ENCODE assay signal across 29 mouse cellular contexts in genomic region chr1:34811035-34811434, GRCm38 (mm10). TPM values are rescaled to one million over a fixed set of nuclear protein-coding genes. Genes with fewer than 3 reads are reported as not detected.
DNase-seq lines count a peak whose midpoint lies in the region; ATAC-seq and TF ChIP-seq lines count a peak whose summit lies in the region.
"Had no signal": no experiment of that assay in that cellular context is flagged by ENCODE, and none has a peak within 500 bp of the region (broad histone marks: within the 10 kb centered on the region; RNA-seq: fewer than 3 reads in every experiment).

No protein-coding gene starts in this region.

- no peak overlapping the region for H3K9ac ChIP-seq in hindbrain, embryonic 16.5 days (ENCODE audit: low read depth, low read length)
- H3K9ac ChIP-seq in hindbrain, embryonic 14.5 days: no peak overlapping the region
- no peak overlapping the region for H3K9ac ChIP-seq in midbrain, postnatal 0 days (replicated peaks; ENCODE audit: low read length, poor library complexity, severe bottlenecking)
- no peak overlapping the region for H3K9ac ChIP-seq in midbrain, embryonic 16.5 days (ENCODE audit: low read depth, low read length)
- H3K9ac ChIP-seq: embryonic facial prominence, embryonic 13.5 days; forebrain, embryonic 15.5 days; heart, embryonic 12.5 days; hindbrain, embryonic 12.5 days; limb, embryonic 15.5 days; liver, embryonic 13.5 days; midbrain, embryonic 12.5 days had no signal

- H3K4me3 ChIP-seq in hindbrain, embryonic 16.5 days (ENCODE audit: low read length): no peak overlapping the region
- no peak overlapping the region for H3K4me3 ChIP-seq in hindbrain, embryonic 14.5 days (replicated peaks; ENCODE audit: low read length)
- no peak overlapping the region for H3K4me3 ChIP-seq in midbrain, postnatal 0 days (ENCODE audit: low read depth, low read length)
- H3K4me3 ChIP-seq in midbrain, embryonic 16.5 days (ENCODE audit: low read depth, low read length): no peak overlapping the region
- H3K4me3 ChIP-seq: embryonic facial prominence, embryonic 13.5 days; forebrain, embryonic 10.5 days; forebrain, embryonic 15.5 days; gastrocnemius, adult 2 months; heart, adult 2 months; heart, embryonic 12.5 days; hindbrain, embryonic 12.5 days; limb, embryonic 10.5 days; limb, embryonic 15.5 days; liver, embryonic 13.5 days; megakaryocyte, embryonic 14.5 days; midbrain, embryonic 12.5 days had no signal

- H3K4me2 ChIP-seq in hindbrain, embryonic 16.5 days (ENCODE audit: low read length): no peak overlapping the region
- H3K4me2 ChIP-seq in hindbrain, embryonic 14.5 days (replicated peaks): no peak overlapping the region
- H3K4me2 ChIP-seq in midbrain, postnatal 0 days (ENCODE audit: low read depth, low read length, poor library complexity, severe bottlenecking): no peak overlapping the region
- H3K4me2 ChIP-seq in midbrain, embryonic 16.5 days (ENCODE audit: low read length): no peak overlapping the region
- H3K4me2 ChIP-seq: embryonic facial prominence, embryonic 13.5 days; forebrain, embryonic 15.5 days; heart, embryonic 12.5 days; hindbrain, embryonic 12.5 days; limb, embryonic 15.5 days; liver, embryonic 13.5 days; midbrain, embryonic 12.5 days had no signal

- no peak for ATAC-seq in hindbrain, embryonic 16.5 days
- no peak for ATAC-seq in hindbrain, embryonic 14.5 days (ENCODE audit: low FRiP score)
- no peak for ATAC-seq in midbrain, postnatal 0 days (ENCODE audit: low FRiP score)
- no peak for ATAC-seq in midbrain, embryonic 16.5 days
- ATAC-seq: CD4-positive, CD25-positive, alpha-beta regulatory T cell, adult 4 months; forebrain, embryonic 15.5 days; lung, postnatal 0 days had no signal

- 78% methylated on average over 6 of the region's 6 CpGs for WGBS in hindbrain, embryonic 16.5 days
- WGBS in hindbrain, embryonic 14.5 days: 81% methylated on average over 6 of the region's 6 CpGs
- 84% methylated on average over 6 of the region's 6 CpGs for WGBS in midbrain, postnatal 0 days
- 91% methylated on average over 6 of the region's 6 CpGs for WGBS in midbrain, embryonic 16.5 days

- no peak for TF ChIP-seq CTCF in midbrain, postnatal 0 days (IDR thresholded peaks at IDR 0.05)

- DNase-seq in cerebellum, adult 9-10 months: peak; percentile 31
- DNase-seq in cerebellum, postnatal 36 days: no peak
- DNase-seq in hindbrain, embryonic 14.5 days (ENCODE audit: low spot score): no peak
- DNase-seq in midbrain, postnatal 0 days (ENCODE audit: low spot score): no peak
- DNase-seq in frontal cortex, postnatal 10 days (ENCODE audit: low spot score in 2 of 2): no peak
- DNase-seq: gastrocnemius, adult 2 months; heart, adult 2 months; heart, postnatal 14 days; kidney, adult 18-20 months; layer of hippocampus, adult 9-11 months; liver, embryonic 13.5 days; lung, adult 18-20 months; lung, postnatal 4 days; retina, postnatal 1 day; right cerebral cortex, postnatal 14 days; thymus, postnatal 4 days had no signal

- no peaks in the 10 kb centered on the region for H3K9me3 ChIP-seq in hindbrain, embryonic 16.5 days (ENCODE audit: control insufficient read depth, low read length)
- H3K9me3 ChIP-seq in hindbrain, embryonic 14.5 days (ENCODE audit: control insufficient read depth, low read length): no peaks in the 10 kb centered on the region
- H3K9me3 ChIP-seq in midbrain, postnatal 0 days (ENCODE audit: low read length): no peaks in the 10 kb centered on the region
- H3K9me3 ChIP-seq in midbrain, embryonic 16.5 days (replicated peaks; ENCODE audit: control insufficient read depth, low read length, poor library complexity, severe bottlenecking): no peaks in the 10 kb centered on the region
- H3K9me3 ChIP-seq: embryonic facial prominence, embryonic 13.5 days; forebrain, embryonic 10.5 days; forebrain, embryonic 15.5 days; heart, embryonic 12.5 days; hindbrain, embryonic 12.5 days; limb, embryonic 10.5 days; limb, embryonic 15.5 days; liver, embryonic 13.5 days; megakaryocyte, embryonic 14.5 days; midbrain, embryonic 12.5 days had no signal

- H3K36me3 ChIP-seq in hindbrain, embryonic 16.5 days (ENCODE audit: control insufficient read depth, insufficient read depth, low read length): peaks cover 39% of the 10 kb centered on the region
- H3K36me3 ChIP-seq in hindbrain, embryonic 14.5 days (replicated peaks; ENCODE audit: control insufficient read depth, insufficient read depth): peaks cover 85% of the 10 kb centered on the region
- H3K36me3 ChIP-seq in midbrain, postnatal 0 days (ENCODE audit: insufficient read depth, low read length): peaks cover 65% of the 10 kb centered on the region
- H3K36me3 ChIP-seq in midbrain, embryonic 16.5 days (ENCODE audit: control insufficient read depth, insufficient read depth, low read length): peaks cover 49% of the 10 kb centered on the region

- H3K4me1 ChIP-seq in hindbrain, embryonic 16.5 days (ENCODE audit: control insufficient read depth, insufficient read depth, low read depth, low read length): peaks cover 4% of the 10 kb centered on the region; the same call in 1 of the 2 replicates
- no peaks in the 10 kb centered on the region for H3K4me1 ChIP-seq in hindbrain, embryonic 14.5 days (replicated peaks; ENCODE audit: control insufficient read depth, insufficient read depth, low read length)
- H3K4me1 ChIP-seq in midbrain, postnatal 0 days (ENCODE audit: insufficient read depth, low read length): no peaks in the 10 kb centered on the region
- no peaks in the 10 kb centered on the region; the same call in 1 of the 2 replicates for H3K4me1 ChIP-seq in midbrain, embryonic 16.5 days (ENCODE audit: control insufficient read depth, insufficient read depth, low read length)

- no peaks in the 10 kb centered on the region for H3K27me3 ChIP-seq in hindbrain, embryonic 16.5 days (replicated peaks; ENCODE audit: control insufficient read depth, insufficient read depth, low read length)
- H3K27me3 ChIP-seq in hindbrain, embryonic 14.5 days (ENCODE audit: control insufficient read depth, insufficient read depth, low read length): no peaks in the 10 kb centered on the region
- H3K27me3 ChIP-seq in midbrain, postnatal 0 days (ENCODE audit: insufficient read depth, low read length): no peaks in the 10 kb centered on the region
- no peaks in the 10 kb centered on the region for H3K27me3 ChIP-seq in midbrain, embryonic 16.5 days (ENCODE audit: control insufficient read depth, insufficient read depth, low read depth, low read length)
- H3K27me3 ChIP-seq: forebrain, embryonic 15.5 days; heart, embryonic 12.5 days; hindbrain, embryonic 12.5 days; limb, embryonic 15.5 days; liver, embryonic 13.5 days; megakaryocyte, embryonic 14.5 days; midbrain, embryonic 12.5 days had no signal

- H3K27ac ChIP-seq in hindbrain, embryonic 16.5 days (ENCODE audit: low read depth, low read length): peak overlapping the region; percentile 55
- H3K27ac ChIP-seq in hindbrain, embryonic 14.5 days: no peak overlapping the region
- H3K27ac ChIP-seq in midbrain, postnatal 0 days (ENCODE audit: low read depth, low read length): 0 out of 2 replicates have a peak overlapping the region, but pooled peaks have one; percentile 7
- H3K27ac ChIP-seq in midbrain, embryonic 16.5 days (ENCODE audit: low read length): no peak overlapping the region
- H3K27ac ChIP-seq: embryonic facial prominence, embryonic 13.5 days; forebrain, embryonic 10.5 days; forebrain, embryonic 15.5 days; gastrocnemius, adult 2 months; heart, adult 2 months; hindbrain, embryonic 12.5 days; limb, embryonic 10.5 days; limb, embryonic 15.5 days; liver, embryonic 13.5 days; midbrain, embryonic 12.5 days had no signal

RNA-seq across cellular contexts. Expression of gene Fam168b, which starts 31.8 kb away (rescaled TPM):
- polyA plus RNA-seq in hindbrain, embryonic 16.5 days (2015; fragmentation: Nextera tagmentation; extraction: Ambion mirVana): 102 and 130 TPM in 2 replicates
- polyA plus RNA-seq in hindbrain, embryonic 14.5 days (2014; fragmentation: Nextera tagmentation; extraction: Ambion mirVana): 114 and 129 TPM in 2 replicates
- 319 and 542 TPM in 2 replicates for total RNA-seq in midbrain, postnatal 0 days (2014; rRNA removed)
- 94.3 and 95.9 TPM in 2 replicates for polyA plus RNA-seq in midbrain, postnatal 0 days (2015; fragmentation: Nextera tagmentation; extraction: Ambion mirVana)
- 131 and 139 TPM in 2 replicates for polyA plus RNA-seq in midbrain, embryonic 16.5 days (2015; fragmentation: Nextera tagmentation; extraction: Ambion mirVana)

RNA-seq across cellular contexts. Expression of gene Plekhb2, which starts 38.7 kb away (rescaled TPM):
- 94.3 and 95.4 TPM in 2 replicates for polyA plus RNA-seq in hindbrain, embryonic 16.5 days (2015; fragmentation: Nextera tagmentation; extraction: Ambion mirVana)
- polyA plus RNA-seq in hindbrain, embryonic 14.5 days (2014; fragmentation: Nextera tagmentation; extraction: Ambion mirVana): 75.0 and 85.6 TPM in 2 replicates
- 83.3 and 97.3 TPM in 2 replicates for total RNA-seq in midbrain, postnatal 0 days (2014; rRNA removed)
- 85.1 and 93.1 TPM in 2 replicates for polyA plus RNA-seq in midbrain, postnatal 0 days (2015; fragmentation: Nextera tagmentation; extraction: Ambion mirVana)
- 76.8 and 83.5 TPM in 2 replicates for polyA plus RNA-seq in midbrain, embryonic 16.5 days (2015; fragmentation: Nextera tagmentation; extraction: Ambion mirVana)

Comparison
In these comparisons a context has a peak if more than half of its experiments do, and no peak if none do; other contexts are left out.
1. H3K27ac ChIP-seq: peak in hindbrain, embryonic 16.5 days (single experiment) and midbrain, postnatal 0 days (single experiment); none in hindbrain, embryonic 14.5 days (single experiment) and midbrain, embryonic 16.5 days (single experiment).